Mouse (Mus musculus): ENCODE results near the gene Zfp629. TPM values are rescaled to one million over a fixed set of nuclear protein-coding genes. Genes with fewer than 3 reads are reported as not detected.

Zfp629 gene
- total and polyA plus RNA-seq, 2 experiments from 2014 or later = 12.3 to 36.2 TPM

GRCm38 (mm10) chr7:127611011-127611410, 4.6 kb downstream of the Zfp629 start:
- no peak overlapping the region for H3K4me3 ChIP-seq (ENCODE audit: low read length)
- WGBS = 96% methylated on average over 29 of the region's 29 CpGs
- H3K4me2 ChIP-seq (ENCODE audit: low read depth, low read length) = no peak overlapping the region
- no peak overlapping the region for H3K27ac ChIP-seq
- no peak for TF ChIP-seq CTCF (IDR thresholded peaks at IDR 0.05; ENCODE audit: low read depth)
- no peaks in the 10 kb centered on the region for H3K27me3 ChIP-seq (ENCODE audit: insufficient read depth, low read length)
- H3K4me1 ChIP-seq (ENCODE audit: insufficient read depth, low read length) = peaks cover 7% of the 10 kb centered on the region; the same call in 1 of the 2 replicates
- peaks cover 56% of the 10 kb centered on the region for H3K36me3 ChIP-seq (ENCODE audit: insufficient read depth, low read length)
- no peaks in the 10 kb centered on the region for H3K9me3 ChIP-seq (ENCODE audit: low read length)
- no peak overlapping the region for H3K9ac ChIP-seq (replicated peaks; ENCODE audit: low read length)
- ATAC-seq (no peak), DNase-seq (ENCODE audit: low spot score) (no peak)

GRCm38 (mm10) chr7:127607150-127607549, 8.4 kb downstream of the Zfp629 start:
- H3K4me1 ChIP-seq (ENCODE audit: insufficient read depth, low read length) = no peaks in the 10 kb centered on the region
- no peak overlapping the region for H3K4me2 ChIP-seq (ENCODE audit: low read depth, low read length)
- no peak overlapping the region for H3K27ac ChIP-seq
- H3K27me3 ChIP-seq (ENCODE audit: insufficient read depth, low read length) = no peaks in the 10 kb centered on the region
- ATAC-seq (no peak), DNase-seq (ENCODE audit: low spot score) (no peak)
- TF ChIP-seq CTCF (IDR thresholded peaks at IDR 0.05; ENCODE audit: low read depth) = no peak
- 82% methylated on average over 6 of the region's 6 CpGs for WGBS
- peaks cover 72% of the 10 kb centered on the region for H3K36me3 ChIP-seq (ENCODE audit: insufficient read depth, low read length)
- no peak overlapping the region for H3K4me3 ChIP-seq (ENCODE audit: low read length)
- H3K9ac ChIP-seq (replicated peaks; ENCODE audit: low read length) = no peak overlapping the region
- no peaks in the 10 kb centered on the region for H3K9me3 ChIP-seq (ENCODE audit: low read length)

GRCm38 (mm10) chr7:127604256-127604655, 11.3 kb downstream of the Zfp629 start:
- ATAC-seq (0 out of 2 replicates have a peak, but pooled peaks have one; percentile 33), DNase-seq (ENCODE audit: low spot score) (no peak)
- Histone ChIP-seq H3K27ac (no peak overlapping the region), H3K4me3 (ENCODE audit: low read length) (no peak overlapping the region), H3K9me3 (ENCODE audit: low read length) (no peaks in the 10 kb centered on the region), H3K36me3 (ENCODE audit: insufficient read depth, low read length) (peaks cover 60% of the 10 kb centered on the region), H3K4me2 (ENCODE audit: low read depth, low read length) (no peak overlapping the region), H3K9ac (replicated peaks; ENCODE audit: low read length) (no peak overlapping the region), H3K4me1 (ENCODE audit: insufficient read depth, low read length) (no peaks in the 10 kb centered on the region), H3K27me3 (ENCODE audit: insufficient read depth, low read length) (no peaks in the 10 kb centered on the region)
- TF ChIP-seq CTCF (IDR thresholded peaks at IDR 0.05; ENCODE audit: low read depth) = no peak
- WGBS = 92% methylated on average over 10 of the region's 10 CpGs

GRCm38 (mm10) chr7:127602903-127603302, 12.7 kb downstream of the Zfp629 start:
- Histone ChIP-seq H3K9ac (replicated peaks; ENCODE audit: low read length) (no peak overlapping the region), H3K9me3 (ENCODE audit: low read length) (no peaks in the 10 kb centered on the region), H3K36me3 (ENCODE audit: insufficient read depth, low read length) (peaks cover 57% of the 10 kb centered on the region), H3K4me3 (ENCODE audit: low read length) (no peak overlapping the region), H3K4me1 (ENCODE audit: insufficient read depth, low read length) (no peaks in the 10 kb centered on the region), H3K27me3 (ENCODE audit: insufficient read depth, low read length) (no peaks in the 10 kb centered on the region), H3K27ac (no peak overlapping the region), H3K4me2 (ENCODE audit: low read depth, low read length) (no peak overlapping the region)
- DNase-seq (ENCODE audit: low spot score) (no peak), ATAC-seq (no peak)
- TF ChIP-seq CTCF (IDR thresholded peaks at IDR 0.05; ENCODE audit: low read depth) = no peak
- WGBS = 90% methylated on average over 2 of the region's 2 CpGs

- DNase-seq (ENCODE audit: low spot score) (no peak), ATAC-seq (no peak)
- H3K4me2 ChIP-seq (ENCODE audit: low read depth, low read length) = no peak overlapping the region
- 85% methylated on average over 4 of the region's 4 CpGs for WGBS
- H3K36me3 ChIP-seq (ENCODE audit: insufficient read depth, low read length) = peaks cover 58% of the 10 kb centered on the region
- H3K27me3 ChIP-seq (ENCODE audit: insufficient read depth, low read length) = no peaks in the 10 kb centered on the region
- H3K4me1 ChIP-seq (ENCODE audit: insufficient read depth, low read length) = no peaks in the 10 kb centered on the region
- H3K9me3 ChIP-seq (ENCODE audit: low read length) = no peaks in the 10 kb centered on the region
- no peak overlapping the region for H3K27ac ChIP-seq
- H3K9ac ChIP-seq (replicated peaks; ENCODE audit: low read length) = no peak overlapping the region
- peak; percentile 28 for TF ChIP-seq CTCF (IDR thresholded peaks at IDR 0.05; ENCODE audit: low read depth)
- no peak overlapping the region for H3K4me3 ChIP-seq (ENCODE audit: low read length)
Observed at GRCm38 (mm10) chr7:127601735-127602134, 13.9 kb downstream of the Zfp629 start.

- H3K27me3 ChIP-seq (ENCODE audit: insufficient read depth, low read length) = no peaks in the 10 kb centered on the region
- no peak overlapping the region for H3K4me3 ChIP-seq (ENCODE audit: low read length)
- ATAC-seq (no peak), DNase-seq (ENCODE audit: low spot score) (no peak)
- peaks cover 68% of the 10 kb centered on the region for H3K36me3 ChIP-seq (ENCODE audit: insufficient read depth, low read length)
- H3K9me3 ChIP-seq (ENCODE audit: low read length) = no peaks in the 10 kb centered on the region
- no peak overlapping the region for H3K27ac ChIP-seq
- TF ChIP-seq CTCF (IDR thresholded peaks at IDR 0.05; ENCODE audit: low read depth) = no peak
- WGBS = 94% methylated on average over 7 of the region's 7 CpGs
- H3K4me1 ChIP-seq (ENCODE audit: insufficient read depth, low read length) = no peaks in the 10 kb centered on the region
- H3K9ac ChIP-seq (replicated peaks; ENCODE audit: low read length) = no peak overlapping the region
- no peak overlapping the region for H3K4me2 ChIP-seq (ENCODE audit: low read depth, low read length)
Observed at GRCm38 (mm10) chr7:127600612-127601011, 15.0 kb downstream of the Zfp629 start.

- TF ChIP-seq CTCF (IDR thresholded peaks at IDR 0.05; ENCODE audit: low read depth) = no peak
- no peak for DNase-seq (ENCODE audit: low spot score)
- Histone ChIP-seq H3K9ac (replicated peaks; ENCODE audit: low read length) (no peak overlapping the region), H3K4me2 (ENCODE audit: low read depth, low read length) (no peak overlapping the region), H3K9me3 (ENCODE audit: low read length) (no peaks in the 10 kb centered on the region), H3K4me3 (ENCODE audit: low read length) (no peak overlapping the region), H3K27me3 (ENCODE audit: insufficient read depth, low read length) (no peaks in the 10 kb centered on the region), H3K36me3 (ENCODE audit: insufficient read depth, low read length) (peaks cover 87% of the 10 kb centered on the region), H3K4me1 (ENCODE audit: insufficient read depth, low read length) (no peaks in the 10 kb centered on the region), H3K27ac (no peak overlapping the region)
- ATAC-seq = no peak
- WGBS = 95% methylated on average over 17 of the region's 17 CpGs
Observed at GRCm38 (mm10) chr7:127596747-127597146, 18.9 kb downstream of the Zfp629 start.
